Mouse (Mus musculus) thymus, adult 2 months (tissue): ENCODE data around the gene Adamts9.

ENCODE experiments used
- CTCF ChIP-seq: fragments of 200-500 bp; IDR thresholded peaks from 2 replicates; pipeline ENCODE4 v1.5.1; 2012; ENCODE audit warnings: mild to moderate bottlenecking, control low read depth, low read length, moderate library complexity, borderline replicate concordance; ENCODE audit not compliant: control insufficient read depth, poor library complexity, insufficient read depth; ENCODE audit errors: extremely low read depth
- POLR2A ChIP-seq: fragments of 200-500 bp; IDR thresholded peaks from 2 replicates; pipeline ENCODE4 v1.6.1; 2012; ENCODE audit warnings: mild to moderate bottlenecking, low read length, control low read depth, moderate library complexity; ENCODE audit not compliant: control insufficient read depth, poor library complexity, insufficient read depth; ENCODE audit errors: extremely low read depth

DNA sequence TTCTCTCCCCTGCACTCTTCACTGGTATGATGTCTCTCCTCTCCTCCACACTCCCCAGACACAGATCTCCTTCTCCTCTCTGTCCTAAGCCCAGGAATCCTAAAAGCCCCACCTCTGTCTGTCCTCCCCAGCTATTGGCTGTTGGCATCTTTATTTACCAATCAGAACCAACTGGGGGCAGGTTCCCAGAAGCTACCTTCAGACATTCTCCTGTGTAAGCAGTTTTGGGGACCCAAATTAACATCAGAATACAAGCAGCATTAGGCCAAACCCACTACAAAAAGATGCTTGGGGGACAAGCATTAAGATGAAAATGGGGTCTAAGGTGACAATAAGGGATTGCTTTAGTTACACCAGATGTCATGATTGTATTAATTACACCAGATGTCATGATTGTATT, 183.7 kb downstream of the Adamts9 start:
- TF ChIP-seq POLR2A (no peak), CTCF (no peak)
